Mouse (Mus musculus) liver, embryonic 14 days (tissue): ENCODE results near the gene Slc29a2. TPM values are rescaled to one million over a fixed set of nuclear protein-coding genes. Genes with fewer than 3 reads are reported as not detected.

Experiments used
- polyA plus RNA-seq: library from polyadenylated mRNA; depleted of rRNA; stranded (reverse); fragments of >200 nt; gene quantifications from 2 replicates; pipeline ENCODE4 v1.2.3, GENCODE M21; 2012; rRNA removed

Gene Slc29a2
- 2.1 and 2.6 TPM in 2 replicates for polyA plus RNA-seq

GRCm38 (mm10) chr19:5023621-5024479 lies at the start of gene Slc29a2:
Gene Slc29a2 (plus strand): TSS chr19:5023860.

GRCm38 (mm10) chr19:4990256-4990625 lies 33.4 kb upstream of the Slc29a2 start, which contains the start of gene Npas4:
Gene Npas4 (minus strand): TSS chr19:4990316.

GRCm38 (mm10) chr19:5038709-5039156 lies 15.1 kb downstream of the Slc29a2 start, which contains the start of the genes B4gat1 and AC124502.3:
Gene B4gat1 (plus strand): TSS chr19:5038826.
Gene AC124502.3 (plus strand): TSS chr19:5038891.

GRCm38 (mm10) chr19:5040862-5041523 lies 17.3 kb downstream of the Slc29a2 start, which contains the start of gene Brms1:
Gene Brms1 (plus strand): TSS chr19:5041354.

GRCm38 (mm10) chr19:5050047-5050905 lies 26.6 kb downstream of the Slc29a2 start, which contains the start of gene Rin1:
Gene Rin1 (plus strand): TSS chr19:5050481.

GRCm38 (mm10) chr19:5067867-5068569 lies 44.4 kb downstream of the Slc29a2 start, which contains the start of gene Cd248:
Gene Cd248 (plus strand): TSS chr19:5068078.

Other genes with a start within 250 kb of the Slc29a2 start
- 29.1 and 29.7 TPM in 2 replicates for gene Rbm4, start 230.0 kb upstream of the Slc29a2 start, polyA plus RNA-seq
- gene Gm21992, start 212.2 kb upstream of the Slc29a2 start, polyA plus RNA-seq, result 11.0 and 13.2 TPM in 2 replicates
- 21.1 and 24.5 TPM in 2 replicates for gene Rbm14, start 212.2 kb upstream of the Slc29a2 start, polyA plus RNA-seq
- gene Ccs, start 184.5 kb upstream of the Slc29a2 start, polyA plus RNA-seq, result 38.2 and 41.7 TPM in 2 replicates
- 0.01 TPM in 1 of 2 replicates, not detected in the other for gene Ccdc87, start 184.5 kb upstream of the Slc29a2 start, polyA plus RNA-seq
- gene Ctsf, start 168.7 kb upstream of the Slc29a2 start, polyA plus RNA-seq, result 20.1 and 21.8 TPM in 2 replicates
- gene Actn3, start 146.0 kb upstream of the Slc29a2 start, polyA plus RNA-seq, result 0.31 and 0.43 TPM in 2 replicates
- 14.7 and 16.8 TPM in 2 replicates for gene Zdhhc24, start 145.2 kb upstream of the Slc29a2 start, polyA plus RNA-seq
- 0.98 and 1.1 TPM in 2 replicates for gene Bbs1, start 117.2 kb upstream of the Slc29a2 start, polyA plus RNA-seq
- gene Dpp3, start 95.6 kb upstream of the Slc29a2 start, polyA plus RNA-seq, result 27.2 and 27.5 TPM in 2 replicates
- gene Peli3, start 80.7 kb upstream of the Slc29a2 start, polyA plus RNA-seq, result 0.05 and 0.09 TPM in 2 replicates
- 33.6 and 36.8 TPM in 2 replicates for gene Mrpl11, start 61.7 kb upstream of the Slc29a2 start, polyA plus RNA-seq
- 0.09 TPM in 2 replicates for gene Npas4, start 33.5 kb upstream of the Slc29a2 start, polyA plus RNA-seq
- gene B4gat1, start 15.0 kb downstream of the Slc29a2 start, polyA plus RNA-seq, result 2.6 and 3.7 TPM in 2 replicates
- 0.69 and 1.0 TPM in 2 replicates for gene AC124502.3, start 15.0 kb downstream of the Slc29a2 start, polyA plus RNA-seq
- 19.9 and 20.8 TPM in 2 replicates for gene Brms1, start 17.5 kb downstream of the Slc29a2 start, polyA plus RNA-seq
- gene Rin1, start 26.6 kb downstream of the Slc29a2 start, polyA plus RNA-seq, result 0.26 and 0.45 TPM in 2 replicates
- gene Cd248, start 44.2 kb downstream of the Slc29a2 start, polyA plus RNA-seq, result 1.4 and 2.4 TPM in 2 replicates
- 0.13 and 0.29 TPM in 2 replicates for gene Tmem151a, start 61.7 kb downstream of the Slc29a2 start, polyA plus RNA-seq
- 29.3 and 37.2 TPM in 2 replicates for gene Yif1a, start 64.7 kb downstream of the Slc29a2 start, polyA plus RNA-seq
- gene Cnih2, start 74.7 kb downstream of the Slc29a2 start, polyA plus RNA-seq, result 0.61 and 0.62 TPM in 2 replicates
- 44.3 and 53.0 TPM in 2 replicates for gene Rab1b, start 83.2 kb downstream of the Slc29a2 start, polyA plus RNA-seq
- gene Klc2, start 94.7 kb downstream of the Slc29a2 start, polyA plus RNA-seq, result 2.6 and 2.8 TPM in 2 replicates
- gene Pacs1, start 249.3 kb downstream of the Slc29a2 start, polyA plus RNA-seq, result 8.0 and 8.3 TPM in 2 replicates